Mouse (Mus musculus) adrenal gland, adult 2 months (tissue): Measurements from ENCODE around the gene Olfr1259. TPM values are rescaled to one million over a fixed set of nuclear protein-coding genes. Genes with fewer than 3 reads are reported as not detected.
"Not testable (repeated sequence)": the region's sequence is repeated elsewhere in the genome, so short reads cannot be mapped to it uniquely, and the experiment has no call there.

Source experiments
- DNase-seq: peaks from one replicate; pipeline ENCODE4 v3.0.0; 2021
- long read RNA-seq: library from polyadenylated mRNA; stranded (forward); transcript quantifications from one replicate; pipeline ENCODE4 v2.0.0, GENCODE M21; 2021
- polyA plus RNA-seq: library from polyadenylated mRNA; depleted of rRNA; stranded (reverse); fragments of >200 nt; gene quantifications from 2 replicates; pipeline ENCODE4 v1.2.3, GENCODE M21; 2012; rRNA removed
- total RNA-seq, 2 experiments: library from RNA; stranded (reverse); gene quantifications; 2 replicates each; pipeline ENCODE4 v1.2.3; 2021

Gene Olfr1259
- total RNA-seq: not detected
- polyA plus RNA-seq: not detected in 2 replicates
- long read RNA-seq: 0 reads

GRCm38 (mm10) chr2:89948564-89948963 is at the start of gene Olfr1259:
TSS of gene Olfr1259 (minus strand) at chr2:89948664.
- no peak for DNase-seq

GRCm38 (mm10) chr2:89990921-89991320 is 42.5 kb upstream of the Olfr1259 start, which contains the start of gene Olfr1261:
TSS of gene Olfr1261 (plus strand) at chr2:89991221.
- no peak for DNase-seq

GRCm38 (mm10) chr2:89977709-89978108 is 29.2 kb upstream of the Olfr1259 start:
- no peak for DNase-seq

- DNase-seq: no peak
Observed at GRCm38 (mm10) chr2:89974184-89974583, 25.7 kb upstream of the Olfr1259 start, which contains the start of gene Olfr1260. TSS of gene Olfr1260 (plus strand) at chr2:89974340.

GRCm38 (mm10) chr2:89927009-89927408 is 21.5 kb downstream of the Olfr1259 start, which contains the start of gene Olfr1258:
TSS of gene Olfr1258 (plus strand) at chr2:89927309.
- DNase-seq: no peak

- not testable (repeated sequence) for DNase-seq
Observed at GRCm38 (mm10) chr2:89912616-89913015, 35.8 kb downstream of the Olfr1259 start.

Other genes starting within 250 kb of the Olfr1259 start
- not detected for gene Olfr1252, start 223.7 kb downstream of the Olfr1259 start, total RNA-seq
- not detected in 2 replicates for gene Olfr1252, start 223.7 kb downstream of the Olfr1259 start, polyA plus RNA-seq
- not detected for gene Olfr1253, start 191.6 kb downstream of the Olfr1259 start, total RNA-seq
- gene Olfr1253, start 191.6 kb downstream of the Olfr1259 start, polyA plus RNA-seq: not detected in 2 replicates
- gene Olfr1254, start 155.0 kb downstream of the Olfr1259 start, total RNA-seq: not detected
- gene Olfr1254, start 155.0 kb downstream of the Olfr1259 start, polyA plus RNA-seq: not detected in 2 replicates
- not detected for gene Olfr1255, start 136.6 kb downstream of the Olfr1259 start, total RNA-seq
- gene Olfr1255, start 136.6 kb downstream of the Olfr1259 start, polyA plus RNA-seq: not detected in 2 replicates
- not detected for gene Olfr1256, start 107.1 kb downstream of the Olfr1259 start, total RNA-seq
- gene Olfr1256, start 107.1 kb downstream of the Olfr1259 start, polyA plus RNA-seq: not detected in 2 replicates
- gene Olfr48, start 100.5 kb downstream of the Olfr1259 start, total RNA-seq: not detected
- gene Olfr48, start 100.5 kb downstream of the Olfr1259 start, polyA plus RNA-seq: not detected in 2 replicates
- gene Olfr1257, start 70.2 kb downstream of the Olfr1259 start, total RNA-seq: not detected
- gene Olfr1257, start 70.2 kb downstream of the Olfr1259 start, polyA plus RNA-seq: not detected in 2 replicates
- gene Olfr1258, start 21.4 kb downstream of the Olfr1259 start, total RNA-seq: not detected
- not detected in 2 replicates for gene Olfr1258, start 21.4 kb downstream of the Olfr1259 start, polyA plus RNA-seq
- not detected for gene Olfr1260, start 25.7 kb upstream of the Olfr1259 start, total RNA-seq
- not detected in 2 replicates for gene Olfr1260, start 25.7 kb upstream of the Olfr1259 start, polyA plus RNA-seq
- not detected for gene Olfr1261, start 42.6 kb upstream of the Olfr1259 start, total RNA-seq
- not detected in 2 replicates for gene Olfr1261, start 42.6 kb upstream of the Olfr1259 start, polyA plus RNA-seq
- gene Olfr1262, start 51.5 kb upstream of the Olfr1259 start, total RNA-seq: not detected
- not detected in 2 replicates for gene Olfr1262, start 51.5 kb upstream of the Olfr1259 start, polyA plus RNA-seq
- not detected for gene Olfr1263, start 63.5 kb upstream of the Olfr1259 start, total RNA-seq
- not detected in 2 replicates for gene Olfr1263, start 63.5 kb upstream of the Olfr1259 start, polyA plus RNA-seq
- not detected for gene Olfr1264, start 76.9 kb upstream of the Olfr1259 start, total RNA-seq
- gene Olfr1264, start 76.9 kb upstream of the Olfr1259 start, polyA plus RNA-seq: not detected in 2 replicates
- not detected for gene Olfr1265, start 86.7 kb upstream of the Olfr1259 start, total RNA-seq
- gene Olfr1265, start 86.7 kb upstream of the Olfr1259 start, polyA plus RNA-seq: not detected in 2 replicates
- not detected for gene Olfr140, start 114.9 kb upstream of the Olfr1259 start, total RNA-seq
- not detected in 2 replicates for gene Olfr140, start 114.9 kb upstream of the Olfr1259 start, polyA plus RNA-seq
- gene Olfr1269, start 172.7 kb upstream of the Olfr1259 start, total RNA-seq: not detected
- not detected in 2 replicates for gene Olfr1269, start 172.7 kb upstream of the Olfr1259 start, polyA plus RNA-seq
- not detected for gene Olfr32, start 193.6 kb upstream of the Olfr1259 start, total RNA-seq
- not detected in 2 replicates for gene Olfr32, start 193.6 kb upstream of the Olfr1259 start, polyA plus RNA-seq
- gene Olfr1270, start 204.4 kb upstream of the Olfr1259 start, total RNA-seq: not detected
- not detected in 2 replicates for gene Olfr1270, start 204.4 kb upstream of the Olfr1259 start, polyA plus RNA-seq